ENCODE assay signal across 12 mouse cellular contexts in genomic region chr10:66734853-66735252, GRCm38 (mm10).
DNase-seq lines count a peak whose midpoint lies in the region; ATAC-seq and TF ChIP-seq lines count a peak whose summit lies in the region.
"Had no signal": no experiment of that assay in that cellular context is flagged by ENCODE, and none has a peak within 500 bp of the region (broad histone marks: within the 10 kb centered on the region; RNA-seq: fewer than 3 reads in every experiment).

No protein-coding gene starts in this region.

- H3K4me1 ChIP-seq in kidney, postnatal 0 days (replicated peaks; ENCODE audit: insufficient read depth, low read length): no peaks in the 10 kb centered on the region
- H3K4me1 ChIP-seq: heart, embryonic 15.5 days; stomach, embryonic 15.5 days had no signal

- peak; percentile 57 for TF ChIP-seq CTCF in kidney, postnatal 0 days (IDR thresholded peaks at IDR 0.05; ENCODE audit: low read depth)

- ATAC-seq in kidney, postnatal 0 days (replicated peaks; ENCODE audit: low FRiP score, low read depth): no peak
- ATAC-seq: forebrain, embryonic 16.5 days had no signal

- H3K4me3 ChIP-seq in kidney, postnatal 0 days (replicated peaks; ENCODE audit: low read depth, low read length): no peak overlapping the region
- H3K4me3 ChIP-seq: heart, embryonic 15.5 days; stomach, embryonic 15.5 days had no signal

- no peak overlapping the region for H3K4me2 ChIP-seq in kidney, postnatal 0 days (ENCODE audit: low read length)
- H3K4me2 ChIP-seq: heart, embryonic 15.5 days; stomach, embryonic 15.5 days had no signal

- no peaks in the 10 kb centered on the region for H3K27me3 ChIP-seq in kidney, postnatal 0 days (ENCODE audit: insufficient read depth, low read length)
- H3K27me3 ChIP-seq: heart, embryonic 15.5 days; stomach, embryonic 15.5 days had no signal

- H3K9ac ChIP-seq in kidney, postnatal 0 days (ENCODE audit: low read depth, low read length): no peak overlapping the region
- H3K9ac ChIP-seq: heart, embryonic 15.5 days; stomach, embryonic 15.5 days had no signal

- no peaks in the 10 kb centered on the region for H3K36me3 ChIP-seq in kidney, postnatal 0 days (ENCODE audit: insufficient read depth, low read length)
- H3K36me3 ChIP-seq: heart, embryonic 15.5 days; stomach, embryonic 15.5 days had no signal

- 63% methylated on average over 5 of the region's 5 CpGs for WGBS in kidney, postnatal 0 days

- no peak overlapping the region for H3K27ac ChIP-seq in kidney, postnatal 0 days
- H3K27ac ChIP-seq: heart, embryonic 15.5 days; stomach, embryonic 15.5 days had no signal

- peak; percentile 40 for DNase-seq in embryo, embryonic 10.5 days (ENCODE audit: low spot score)
- no peak for DNase-seq in embryo, embryonic 10 days (ENCODE audit: low spot score)
- DNase-seq in kidney, postnatal 0 days (ENCODE audit: low spot score): peak; percentile 46
- no peak for DNase-seq in kidney, postnatal 25 days
- DNase-seq in 3T3-L1 (ENCODE audit: low read depth, low spot score): peak; percentile 53
- DNase-seq in cerebellum, adult 9-11 months: peak; percentile 50
- DNase-seq in thymus, postnatal 0 days (ENCODE audit: low spot score): no peak
- DNase-seq in spleen, postnatal 36 days (ENCODE audit: low spot score in 2 of 2): no peak
- DNase-seq: kidney, adult 18-20 months had no signal

- no peaks in the 10 kb centered on the region for H3K9me3 ChIP-seq in kidney, postnatal 0 days (replicated peaks; ENCODE audit: low read length)
- H3K9me3 ChIP-seq: heart, embryonic 15.5 days; stomach, embryonic 15.5 days had no signal

Comparison
In these comparisons a context has a peak if more than half of its experiments do, and no peak if none do; other contexts are left out.
1. DNase-seq: peak in embryo, embryonic 10.5 days (single experiment), kidney, postnatal 0 days (single experiment), 3T3-L1 (single experiment) and cerebellum, adult 9-11 months (single experiment); none in embryo, embryonic 10 days (single experiment), kidney, postnatal 25 days (0 of 2), thymus, postnatal 0 days (single experiment) and spleen, postnatal 36 days (0 of 2).